Mouse (Mus musculus) embryonic fibroblast, embryonic 13.5 days (primary cell): ENCODE measurements around the gene Galk2.

Source experiments
- CTCF ChIP-seq: IDR thresholded peaks from 2 replicates; pipeline ENCODE4 v1.5.1; 2011; ENCODE audit warnings: mild to moderate bottlenecking, control low read depth, low read length, moderate library complexity, borderline replicate concordance; ENCODE audit not compliant: insufficient read depth
- POLR2A ChIP-seq: IDR thresholded peaks from 2 replicates; pipeline ENCODE4 v1.6.1; 2011; ENCODE audit warnings: low read depth, mild to moderate bottlenecking, control low read depth, low read length, moderate library complexity

GRCm38 (mm10) chr2:125826201-125826600 is 32.7 kb upstream of the Galk2 start:
- TF ChIP-seq POLR2A: no peak
- TF ChIP-seq CTCF: no peak
